Mouse (Mus musculus) cortical plate, adult 2 months (tissue): ENCODE data around the gene Kmt5a. TPM values are rescaled to one million over a fixed set of nuclear protein-coding genes. Genes with fewer than 3 reads are reported as not detected.

Experiments
- H3K27ac ChIP-seq: fragments of 200-500 bp; 2 replicates; pipeline ENCODE4 v1.5.1; 2012; ENCODE audit warnings: low read length, control low read depth, inconsistent platforms; ENCODE audit not compliant: insufficient read depth
- H3K4me1 ChIP-seq: fragments of 200-500 bp; 2 replicates; pipeline ENCODE4 v1.6.1; 2011; ENCODE audit warnings: low read length; ENCODE audit not compliant: control insufficient read depth, insufficient read depth
- H3K4me3 ChIP-seq: fragments of 200-500 bp; 2 replicates; pipeline ENCODE4 v1.5.1; 2011; ENCODE audit warnings: mild to moderate bottlenecking, low read length, control low read depth; ENCODE audit not compliant: insufficient read depth
- CTCF ChIP-seq: fragments of 200-500 bp; IDR thresholded peaks from 2 replicates; pipeline ENCODE4 v1.5.1; 2011; ENCODE audit warnings: mild to moderate bottlenecking, control low read depth, low read length; ENCODE audit not compliant: insufficient read depth; ENCODE audit errors: extremely low read depth
- POLR2A ChIP-seq: fragments of 200-500 bp; IDR thresholded peaks from 2 replicates; pipeline ENCODE4 v1.6.1; 2011; ENCODE audit warnings: mild to moderate bottlenecking, low read length, control low read depth; ENCODE audit not compliant: insufficient read depth; ENCODE audit errors: extremely low read depth
- polyA plus RNA-seq: library from polyadenylated mRNA; depleted of rRNA; stranded (reverse); fragments of >200 nt; gene quantifications from 2 replicates; pipeline ENCODE4 v1.2.3, GENCODE M21; 2012

Gene Kmt5a
- polyA plus RNA-seq, 1 experiment: 54.9 TPM

- TF ChIP-seq POLR2A (peak; percentile 64; the same call in 1 of the 2 replicates), CTCF (no peak)
- H3K4me1 ChIP-seq: peaks cover 5% of the 10 kb centered on the region; the same call in 1 of the 2 replicates
- peak overlapping the region; percentile 24; the same call in 1 of the 2 replicates for H3K27ac ChIP-seq
- peak overlapping the region; percentile 51 for H3K4me3 ChIP-seq
Measured at GRCm38 (mm10) chr5:124444661-124445561, 5.2 kb downstream of the Kmt5a start.

DNA sequence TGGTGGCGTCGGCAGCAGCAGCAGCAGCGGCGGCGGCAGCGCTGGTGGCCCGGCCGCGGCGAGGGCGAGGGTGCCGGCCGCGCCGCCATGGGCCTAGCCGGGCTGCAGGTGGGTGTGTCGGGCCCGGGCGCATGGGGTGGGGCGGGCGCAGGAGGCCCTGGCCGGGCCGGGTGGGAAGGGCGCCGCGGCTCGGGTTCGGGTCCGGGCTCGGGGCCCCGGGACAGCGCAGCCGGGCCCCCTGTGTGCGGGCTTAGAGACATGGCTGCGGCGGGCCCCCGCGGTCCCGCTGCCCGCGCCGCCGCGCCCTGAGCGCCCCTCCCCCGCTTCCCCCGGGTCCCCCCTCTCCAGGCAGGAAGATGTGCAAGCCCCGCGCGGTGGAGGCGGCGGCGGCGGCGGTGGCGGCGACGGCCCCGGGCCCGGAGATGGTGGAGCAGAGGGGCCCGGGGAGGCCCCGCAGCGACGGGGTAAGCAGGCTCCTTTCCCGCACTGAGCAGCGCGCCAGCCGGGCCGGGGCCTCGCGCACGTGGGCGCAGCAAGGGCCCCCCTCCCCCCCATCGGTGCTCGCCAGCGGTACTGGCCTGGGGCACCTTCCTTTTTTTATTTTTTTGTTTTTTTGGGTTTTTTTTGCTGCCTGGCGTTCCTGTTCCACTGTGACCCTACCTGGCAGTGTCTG, 6.0 kb downstream of the Kmt5a start:
- 0 out of 2 replicates have a peak overlapping the region, but pooled peaks have one; percentile 25 for H3K27ac ChIP-seq

GRCm38 (mm10) chr5:124446301-124446881, 6.7 kb downstream of the Kmt5a start:
- Histone ChIP-seq H3K4me3 (peak overlapping the region; percentile 51), H3K27ac (0 out of 2 replicates have a peak overlapping the region, but pooled peaks have one; percentile 25)

More for the DNA sequence above, 6.0 kb downstream of the Kmt5a start:
- TF ChIP-seq CTCF (no peak), POLR2A (no peak)
- Histone ChIP-seq H3K4me1 (peaks cover 8% of the 10 kb centered on the region; the same call in 1 of the 2 replicates), H3K4me3 (peak overlapping the region; percentile 51)

DNA sequence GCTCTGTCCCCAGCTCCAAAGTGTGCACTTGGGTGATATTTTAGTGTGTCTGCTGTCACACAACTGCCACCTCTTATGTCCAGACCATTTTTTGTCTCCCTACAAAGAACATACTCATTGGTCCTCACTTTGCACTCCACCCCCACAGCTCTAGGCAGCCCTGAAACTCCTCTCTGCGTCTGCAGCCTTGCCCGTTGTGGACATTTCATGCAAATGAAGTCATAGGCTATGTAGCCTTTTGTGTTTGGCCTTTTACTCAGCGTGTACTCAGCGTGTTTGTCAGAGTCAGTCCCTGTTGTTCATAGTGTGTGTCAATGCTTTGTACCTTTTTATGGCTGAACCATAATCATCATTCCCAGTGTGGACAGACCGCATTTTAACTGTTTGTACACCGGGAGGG, 9.8 kb downstream of the Kmt5a start:
- H3K4me3 ChIP-seq: no peak overlapping the region
- peaks cover 20% of the 10 kb centered on the region for H3K4me1 ChIP-seq
- TF ChIP-seq CTCF (no peak), POLR2A (no peak)
- H3K27ac ChIP-seq: peak overlapping the region; percentile 58

More at GRCm38 (mm10) chr5:124446301-124446881, 6.7 kb downstream of the Kmt5a start:
- TF ChIP-seq POLR2A (no peak), CTCF (no peak)
- peaks cover 9% of the 10 kb centered on the region; the same call in 1 of the 2 replicates for H3K4me1 ChIP-seq

DNA sequence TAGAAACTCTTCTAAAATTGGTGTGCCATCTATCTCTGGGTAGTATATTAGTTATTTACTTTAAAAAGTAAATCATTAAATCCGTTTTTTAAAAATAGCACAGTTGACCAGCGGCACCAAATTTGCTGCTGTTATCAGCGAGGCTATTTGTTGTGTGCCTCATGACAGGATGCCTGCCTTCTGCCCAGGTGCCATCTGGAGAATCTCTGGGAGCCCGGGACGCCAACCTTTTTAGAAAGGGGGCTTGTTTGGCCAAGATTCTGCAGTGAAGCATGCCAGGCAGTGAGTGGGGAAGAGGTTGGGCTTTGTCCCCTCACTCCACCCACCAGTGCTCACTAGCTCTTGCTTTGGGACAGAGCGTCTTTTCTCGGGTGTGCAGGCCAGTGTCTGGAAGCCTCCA, 10.3 kb downstream of the Kmt5a start:
- Histone ChIP-seq H3K4me1 (peaks cover 20% of the 10 kb centered on the region), H3K27ac (peak overlapping the region; percentile 42; the same call in 1 of the 2 replicates), H3K4me3 (no peak overlapping the region)
- TF ChIP-seq CTCF (no peak), POLR2A (no peak)

DNA sequence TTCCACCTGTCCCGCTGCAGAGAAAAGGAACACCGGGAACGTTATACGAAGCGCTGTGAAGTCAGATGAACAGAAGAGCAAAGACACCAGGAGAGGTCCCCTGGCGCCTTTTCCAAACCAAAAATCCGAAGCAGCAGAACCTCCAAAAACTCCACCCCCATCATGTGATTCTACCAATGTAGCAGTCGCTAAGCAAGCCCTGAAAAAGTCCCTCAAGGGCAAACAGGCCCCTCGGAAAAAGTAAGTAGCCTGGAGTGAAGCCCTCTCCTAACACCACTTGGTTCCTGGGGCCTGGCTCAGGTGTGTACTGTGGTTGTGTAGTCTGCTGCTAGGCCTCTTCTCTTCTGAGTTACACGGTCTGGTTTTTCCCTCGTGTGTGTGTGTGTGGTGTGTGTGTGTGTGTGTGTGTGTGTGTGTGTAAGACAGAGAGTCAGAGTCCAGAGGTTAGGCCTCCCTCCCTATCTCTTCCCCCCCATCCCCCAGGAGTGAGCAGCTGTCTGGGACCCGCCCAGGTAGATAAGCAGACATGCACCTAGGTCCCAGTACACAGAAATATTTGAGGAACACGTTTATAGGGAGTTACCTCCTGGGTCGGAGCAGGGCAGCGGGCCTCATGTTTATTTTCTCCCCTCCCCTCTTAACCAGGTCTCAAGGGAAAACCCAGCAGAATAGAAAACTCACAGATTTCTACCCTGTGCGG, 11.1 kb downstream of the Kmt5a start:
- Histone ChIP-seq H3K4me1 (peaks cover 20% of the 10 kb centered on the region), H3K27ac (peak overlapping the region; percentile 42; the same call in 1 of the 2 replicates), H3K4me3 (no peak overlapping the region)
- TF ChIP-seq CTCF (no peak), POLR2A (no peak)

GRCm38 (mm10) chr5:124452494-124453228, 12.9 kb downstream of the Kmt5a start:
- Histone ChIP-seq H3K4me3 (no peak overlapping the region), H3K4me1 (peaks cover 20% of the 10 kb centered on the region), H3K27ac (peak overlapping the region; percentile 45)
- TF ChIP-seq CTCF: no peak
- TF ChIP-seq POLR2A: 0 out of 2 replicates have a peak, but pooled peaks have one; percentile 17

- Histone ChIP-seq H3K4me3 (no peak overlapping the region), H3K27ac (peak overlapping the region; percentile 45), H3K4me1 (peaks cover 20% of the 10 kb centered on the region)
- TF ChIP-seq POLR2A: 0 out of 2 replicates have a peak, but pooled peaks have one; percentile 26
- TF ChIP-seq CTCF: no peak
Measured at GRCm38 (mm10) chr5:124453339-124454081, 13.8 kb downstream of the Kmt5a start.
